Mouse (Mus musculus) lung, embryonic 14.5 days (tissue): ENCODE data around the gene Dtx4. TPM values are rescaled to one million over a fixed set of nuclear protein-coding genes. Genes with fewer than 3 reads are reported as not detected.

Experiments
- ATAC-seq: fragments of 200-750 bp; cut with Nextera tagmentation; 2 replicates; pipeline ENCODE4 v1.8.0; 2017; ENCODE audit warnings: mild to moderate bottlenecking, moderate TSS enrichment, moderate library complexity; ENCODE audit not compliant: insufficient read depth
- DNase-seq: peaks from one replicate; pipeline ENCODE4 v3.0.0-alpha.2; 2015
- H3K27ac ChIP-seq: fragments of 300-500 bp; sonication (generic); 2 replicates; pipeline ENCODE4 v1.5.1; 2014; ENCODE audit warnings: low read depth, mild to moderate bottlenecking, moderate library complexity
- H3K27me3 ChIP-seq: fragments of 300-500 bp; sonication (generic); 2 replicates; pipeline ENCODE4 v1.6.1; 2014; ENCODE audit warnings: low read length, control low read depth; ENCODE audit not compliant: insufficient read depth
- H3K36me3 ChIP-seq: fragments of 300-500 bp; sonication (generic); 2 replicates; pipeline ENCODE4 v1.6.1; 2014; ENCODE audit warnings: control low read depth; ENCODE audit not compliant: insufficient read depth
- H3K4me1 ChIP-seq: fragments of 300-500 bp; sonication (generic); 2 replicates; pipeline ENCODE4 v1.6.1; 2014; ENCODE audit warnings: antibody characterized with exemption, control low read depth; ENCODE audit not compliant: insufficient read depth
- H3K4me2 ChIP-seq: fragments of 300-500 bp; sonication (generic); 2 replicates; pipeline ENCODE4 v1.6.1; 2014; ENCODE audit warnings: mild to moderate bottlenecking
- H3K4me3 ChIP-seq: fragments of 300-500 bp; sonication (generic); 2 replicates; pipeline ENCODE4 v1.5.1; 2014; ENCODE audit warnings: low read depth, low read length
- H3K9ac ChIP-seq: fragments of 300-500 bp; sonication (generic); 2 replicates; pipeline ENCODE4 v1.6.1; 2014
- H3K9me3 ChIP-seq: fragments of 300-500 bp; sonication (generic); 2 replicates; pipeline ENCODE4 v1.6.1; 2016; ENCODE audit warnings: low read depth, low read length, control low read depth
- CTCF ChIP-seq: IDR thresholded peaks from 2 replicates; pipeline ENCODE4 v1.5.1; 2016; ENCODE audit warnings: antibody characterized with exemption, low read depth
- WGBS: fragments of 180-500 bp; shearing (Covaris S2); extraction: QIAGEN DNeasy Blood & Tissue Kit; methylation state at CpG from one replicate; pipeline ENCODE4 v1.1.7; 2014; 5-methylcytosine and 5-hydroxymethylcytosine counted together
- polyA plus RNA-seq: library from polyadenylated mRNA; unstranded; fragments of >200 nt; fragmentation: Nextera tagmentation; extraction: Ambion mirVana; gene quantifications from 2 replicates; pipeline ENCODE4 v1.2.1, GENCODE M21; 2014

Dtx4 gene
- polyA plus RNA-seq, 1 experiment from 2014 or later, result 17.7 TPM

- Histone ChIP-seq H3K9me3 (no peaks in the 10 kb centered on the region), H3K4me2 (no peak overlapping the region), H3K4me1 (peaks cover 10% of the 10 kb centered on the region; the same call in 1 of the 2 replicates), H3K9ac (no peak overlapping the region), H3K27ac (no peak overlapping the region), H3K27me3 (no peaks in the 10 kb centered on the region), H3K4me3 (no peak overlapping the region), H3K36me3 (peaks cover 17% of the 10 kb centered on the region)
- WGBS, result 80% methylated on average over 5 of the region's 5 CpGs
- DNase-seq (peak; percentile 57), ATAC-seq (no peak)
- peak; percentile 66 for TF ChIP-seq CTCF
Observed at GRCm38 (mm10) chr19:12467436-12467835, 33.8 kb downstream of the Dtx4 start.

- Histone ChIP-seq H3K27ac (no peak overlapping the region), H3K4me2 (no peak overlapping the region), H3K9me3 (no peaks in the 10 kb centered on the region), H3K36me3 (peaks cover 17% of the 10 kb centered on the region), H3K9ac (no peak overlapping the region), H3K27me3 (no peaks in the 10 kb centered on the region), H3K4me3 (no peak overlapping the region), H3K4me1 (no peaks in the 10 kb centered on the region)
- peak; percentile 93 for TF ChIP-seq CTCF
- DNase-seq (peak; percentile 81), ATAC-seq (0 out of 2 replicates have a peak, but pooled peaks have one; percentile 21)
- WGBS, result 31% methylated on average over 7 of the region's 7 CpGs
Observed at GRCm38 (mm10) chr19:12466204-12466603, 35.0 kb downstream of the Dtx4 start.

DNA sequence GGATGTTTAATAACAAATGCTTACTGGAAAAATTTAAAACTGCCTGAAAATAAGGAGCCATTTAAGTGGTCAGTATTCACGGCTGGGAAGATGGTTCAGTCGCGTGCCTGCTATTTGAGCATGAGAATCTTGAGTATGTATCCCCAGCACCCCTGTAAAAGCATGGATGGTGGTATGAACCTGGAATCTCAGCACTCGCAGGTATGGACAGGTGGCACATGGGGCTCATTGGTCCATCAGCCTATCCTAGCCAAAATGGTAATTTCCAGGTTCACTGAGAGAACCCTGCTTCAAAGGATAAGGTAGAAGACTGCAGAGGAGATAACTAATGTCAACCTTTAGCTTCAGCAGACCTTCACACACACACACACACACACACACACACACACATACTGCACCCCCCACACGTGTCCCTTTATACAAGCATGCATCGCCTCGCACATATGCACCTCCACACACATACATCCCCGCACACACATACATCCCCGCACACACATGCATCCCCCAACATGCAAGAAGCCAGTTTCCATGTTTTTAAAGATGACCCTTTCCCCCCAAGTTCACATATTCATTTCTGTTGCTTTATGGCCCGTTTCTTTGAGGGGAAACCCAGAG is 35.6 kb downstream of the Dtx4 start:
- no peaks in the 10 kb centered on the region for H3K4me1 ChIP-seq
- H3K27me3 ChIP-seq, result no peaks in the 10 kb centered on the region
- DNase-seq, result no peak
- 89% methylated on average over 10 of the region's 10 CpGs for WGBS
- H3K9me3 ChIP-seq, result no peaks in the 10 kb centered on the region
- H3K27ac ChIP-seq, result no peak overlapping the region
- H3K9ac ChIP-seq, result no peak overlapping the region
- no peak overlapping the region for H3K4me2 ChIP-seq
- H3K4me3 ChIP-seq, result no peak overlapping the region
- no peak for TF ChIP-seq CTCF
- no peak for ATAC-seq
- H3K36me3 ChIP-seq, result peaks cover 14% of the 10 kb centered on the region

DNA sequence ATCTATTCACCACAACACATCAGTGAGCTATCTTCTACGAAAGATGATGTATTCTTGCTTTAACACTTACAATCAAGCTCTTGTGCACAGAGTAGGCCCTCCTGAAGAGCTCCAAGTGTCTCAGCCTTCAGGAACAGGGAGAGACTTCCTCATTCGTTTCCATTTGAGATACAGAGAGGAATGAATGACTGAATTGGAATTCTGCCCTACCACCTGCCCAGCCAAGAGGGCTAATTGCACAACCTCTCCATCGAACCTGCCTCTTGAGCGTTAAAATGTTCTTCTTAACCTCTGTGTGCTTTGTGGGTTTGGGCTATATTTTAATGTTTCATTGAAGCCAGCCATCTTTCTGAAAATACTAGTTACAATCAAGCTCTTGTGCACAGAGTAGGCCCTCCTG is 36.6 kb downstream of the Dtx4 start:
- H3K27ac ChIP-seq, result peak overlapping the region; percentile 71; the same call in 1 of the 2 replicates
- whole genome bisulfite sequencing, result 59% methylated on average over 4 of the region's 4 CpGs
- DNase-seq (peak; percentile 25), ATAC-seq (no peak)
- H3K36me3 ChIP-seq, result peaks cover 11% of the 10 kb centered on the region
- H3K9ac ChIP-seq, result no peak overlapping the region
- no peaks in the 10 kb centered on the region for H3K27me3 ChIP-seq
- no peaks in the 10 kb centered on the region for H3K4me1 ChIP-seq
- H3K9me3 ChIP-seq, result no peaks in the 10 kb centered on the region
- no peak overlapping the region for H3K4me3 ChIP-seq
- no peak for TF ChIP-seq CTCF
- no peak overlapping the region for H3K4me2 ChIP-seq

- Histone ChIP-seq H3K4me3 (no peak overlapping the region), H3K27ac (peak overlapping the region; percentile 71), H3K36me3 (peaks cover 7% of the 10 kb centered on the region), H3K4me1 (no peaks in the 10 kb centered on the region), H3K9me3 (no peaks in the 10 kb centered on the region), H3K4me2 (no peak overlapping the region), H3K9ac (no peak overlapping the region), H3K27me3 (no peaks in the 10 kb centered on the region)
- DNase-seq, result peak; percentile 12
- TF ChIP-seq CTCF, result no peak
- no peak for ATAC-seq
- 68% methylated on average over 5 of the region's 5 CpGs for WGBS
Observed at GRCm38 (mm10) chr19:12464127-12464526, 37.1 kb downstream of the Dtx4 start.

- 25% methylated on average over 1 of the region's 1 CpGs for WGBS
- no peaks in the 10 kb centered on the region for H3K27me3 ChIP-seq
- H3K36me3 ChIP-seq, result peaks cover 4% of the 10 kb centered on the region
- DNase-seq, result peak; percentile 74
- H3K4me2 ChIP-seq, result no peak overlapping the region
- peak; percentile 85 for ATAC-seq
- H3K27ac ChIP-seq, result peak overlapping the region; percentile 91
- no peaks in the 10 kb centered on the region for H3K4me1 ChIP-seq
- TF ChIP-seq CTCF, result no peak
- H3K9me3 ChIP-seq, result no peaks in the 10 kb centered on the region
- no peak overlapping the region for H3K9ac ChIP-seq
- H3K4me3 ChIP-seq, result no peak overlapping the region
Observed at GRCm38 (mm10) chr19:12463722-12464035, 37.6 kb downstream of the Dtx4 start.

DNA sequence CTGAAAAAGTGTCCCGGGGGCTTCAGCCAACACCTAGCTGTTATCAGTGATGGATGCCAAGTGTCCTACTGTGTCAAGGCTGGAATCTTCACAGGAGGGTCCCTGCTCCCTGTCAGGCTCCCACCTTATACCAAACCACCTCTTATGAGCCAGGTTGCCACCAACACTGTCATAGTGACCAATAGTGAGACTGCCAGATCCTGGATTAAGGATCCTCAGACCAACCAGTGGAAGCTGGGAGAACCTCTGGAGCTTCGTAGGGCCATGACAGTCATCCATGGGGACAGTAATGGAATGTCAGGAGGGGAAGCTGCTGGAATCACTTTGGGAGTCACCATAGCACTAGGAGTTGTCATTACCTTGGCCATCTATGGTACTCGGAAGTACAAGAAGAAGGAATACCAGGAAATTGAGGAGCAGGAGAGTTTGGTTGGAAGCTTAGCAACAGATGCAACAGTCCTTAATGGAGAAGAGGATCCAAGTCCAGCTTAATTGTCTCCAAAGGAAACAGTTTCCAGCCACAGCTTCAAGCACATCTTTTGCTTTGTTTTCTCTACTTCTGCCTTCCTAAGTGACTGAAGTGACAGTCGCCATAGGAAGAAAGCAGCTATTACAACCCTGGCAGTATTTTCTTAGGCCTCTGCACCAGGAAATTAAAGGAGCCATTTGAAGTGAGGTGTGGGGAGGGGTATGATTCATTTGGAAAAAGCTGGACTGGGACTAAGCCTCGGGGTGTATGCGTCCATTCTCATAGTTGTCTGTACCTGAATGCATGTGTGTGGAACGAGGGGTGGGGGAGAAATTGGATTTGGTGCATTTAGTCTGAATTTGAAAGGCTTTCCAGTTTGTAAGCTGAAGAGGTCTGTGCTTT is 38.2 kb downstream of the Dtx4 start:
- no peak overlapping the region for H3K9ac ChIP-seq
- DNase-seq (no peak), ATAC-seq (peak; percentile 60; the same call in 1 of the 2 replicates)
- no peaks in the 10 kb centered on the region for H3K36me3 ChIP-seq
- 59% methylated on average over 7 of the region's 7 CpGs for WGBS
- TF ChIP-seq CTCF, result no peak
- peak overlapping the region; percentile 91 for H3K27ac ChIP-seq
- H3K4me3 ChIP-seq, result no peak overlapping the region
- no peaks in the 10 kb centered on the region for H3K27me3 ChIP-seq
- no peaks in the 10 kb centered on the region for H3K9me3 ChIP-seq
- no peak overlapping the region for H3K4me2 ChIP-seq
- H3K4me1 ChIP-seq, result no peaks in the 10 kb centered on the region
